Mouse (Mus musculus) hematopoietic multipotent progenitor cell, adult 10-12 weeks (in vitro differentiated cells): ENCODE data around the gene Susd4. TPM values are rescaled to one million over a fixed set of nuclear protein-coding genes. Genes with fewer than 3 reads are reported as not detected.

ENCODE experiments used
- polyA plus RNA-seq: library from polyadenylated mRNA; stranded (reverse); fragments of >175 nt; gene quantifications from 2 replicates; pipeline ENCODE4 v1.2.3, GENCODE M21; 2012; ENCODE audit warnings: low replicate concordance

Gene Susd4
- 0.19 and 1.0 TPM in 2 replicates for polyA plus RNA-seq

GRCm38 (mm10) chr1:182763716-182764461 is at the start of gene Susd4:
Gene Susd4 (plus strand): TSS chr1:182763860.

GRCm38 (mm10) chr1:182749080-182749479 is 14.6 kb upstream of the Susd4 start, which contains the start of gene Ccdc185:
Gene Ccdc185 (minus strand): TSS chr1:182749180.

Other genes with a start within 250 kb of the Susd4 start
- gene Capn2, start 246.3 kb upstream of the Susd4 start, polyA plus RNA-seq = 18.9 and 43.8 TPM in 2 replicates
- gene Capn8, start 198.9 kb upstream of the Susd4 start, polyA plus RNA-seq = not detected in 2 replicates
- gene Ccdc185, start 14.7 kb upstream of the Susd4 start, polyA plus RNA-seq = not detected in 2 replicates
- gene Tlr5, start 190.9 kb downstream of the Susd4 start, polyA plus RNA-seq = 0.09 and 0.22 TPM in 2 replicates